Mouse (Mus musculus): Measurements from ENCODE around the gene Gnpat. TPM values are rescaled to one million over a fixed set of nuclear protein-coding genes. Genes with fewer than 3 reads are reported as not detected.

The Gnpat gene
- total and polyA plus RNA-seq, 3 experiments, result 74.3 to 637 (median 117) TPM

- H3K9me3 ChIP-seq (replicated peaks; ENCODE audit: insufficient read depth, low read length), result no peaks in the 10 kb centered on the region
- H3K27ac ChIP-seq (ENCODE audit: control insufficient read depth, low read depth, low read length), result no peak overlapping the region
- no peak overlapping the region for H3K4me3 ChIP-seq (ENCODE audit: control insufficient read depth in 1 of 2, insufficient read depth in 1 of 2, low read depth in 2 of 2, low read length in 2 of 2)
- no peaks in the 10 kb centered on the region for H3K27me3 ChIP-seq (ENCODE audit: control insufficient read depth in 1 of 2, insufficient read depth in 2 of 2, low read length in 2 of 2)
- H3K9ac ChIP-seq (ENCODE audit: control insufficient read depth, low read depth, low read length, poor library complexity, severe bottlenecking), result no peak overlapping the region
- H3K36me3 ChIP-seq (ENCODE audit: control insufficient read depth in 1 of 2, insufficient read depth in 2 of 2, low read length in 2 of 2), result peaks cover 0 to 3% of the 10 kb centered on the region in 2 experiments; a peak in 1 of 4 replicates
- no peak for DNase-seq (ENCODE audit: low read depth, low spot score)
- no peaks in the 10 kb centered on the region for H3K79me2 ChIP-seq (ENCODE audit: control insufficient read depth, insufficient read depth, low read length, poor library complexity)
- TF ChIP-seq POLR2AphosphoS2 (IDR thresholded peaks at IDR 0.05; ENCODE audit: low read length) (0 out of 2 replicates have a peak, but pooled peaks have one; percentile 56), UBTF (IDR thresholded peaks at IDR 0.05; ENCODE audit: borderline replicate concordance, insufficient read depth, low read depth, low read length) (no peak), POLR2A (IDR thresholded peaks at IDR 0.05; ENCODE audit: control insufficient read depth in 1 of 2, insufficient read depth in 1 of 2, low read depth in 1 of 2, low read length in 2 of 2, poor library complexity in 1 of 2) (no peak), MEF2A (IDR thresholded peaks at IDR 0.05; ENCODE audit: extremely low read depth, insufficient replicate concordance, low read depth, low read length, poor library complexity, severe bottlenecking) (no peak)
- H3K4me1 ChIP-seq (ENCODE audit: control insufficient read depth in 1 of 2, insufficient read depth in 2 of 2, low read length in 2 of 2), result no peaks in the 10 kb centered on the region
These were observed 26.6 kb upstream of the Gnpat start for GRCm38 (mm10) chr8:124836273-124836672.

GRCm38 (mm10) chr8:124836907-124837306, 25.9 kb upstream of the Gnpat start:
- no peaks in the 10 kb centered on the region for H3K79me2 ChIP-seq (ENCODE audit: control insufficient read depth, insufficient read depth, low read length, poor library complexity)
- H3K4me3 ChIP-seq (ENCODE audit: control insufficient read depth in 1 of 2, insufficient read depth in 1 of 2, low read depth in 2 of 2, low read length in 2 of 2), result no peak overlapping the region
- TF ChIP-seq SMC3 (IDR thresholded peaks at IDR 0.05; ENCODE audit: low read depth, low read length), result no peak
- TF ChIP-seq ELF1 (IDR thresholded peaks at IDR 0.05; ENCODE audit: low read depth, low read length), result no peak
- no peak for TF ChIP-seq ZNF384 (IDR thresholded peaks at IDR 0.05; ENCODE audit: low read depth, low read length)
- no peak for TF ChIP-seq MAZ (IDR thresholded peaks at IDR 0.05; ENCODE audit: low read depth, low read length)
- TF ChIP-seq MYB (IDR thresholded peaks at IDR 0.05; ENCODE audit: low read depth, low read length), result no peak
- no peak for TF ChIP-seq ETS1 (IDR thresholded peaks at IDR 0.05; ENCODE audit: low read depth, low read length)
- no peak for TF ChIP-seq RCOR1 (IDR thresholded peaks at IDR 0.05; ENCODE audit: low read depth, low read length)
- TF ChIP-seq TBP (IDR thresholded peaks at IDR 0.05; ENCODE audit: low read depth, low read length), result no peak
- no peak for TF ChIP-seq KAT2A (conservative IDR thresholded peaks at IDR 0.05; ENCODE audit: low read depth, low read length)
- no peaks in the 10 kb centered on the region for H3K4me1 ChIP-seq (ENCODE audit: control insufficient read depth in 1 of 2, insufficient read depth in 2 of 2, low read length in 2 of 2)
- H3K27me3 ChIP-seq (ENCODE audit: control insufficient read depth in 1 of 2, insufficient read depth in 2 of 2, low read length in 2 of 2), result no peaks in the 10 kb centered on the region
- no peak overlapping the region for H3K9ac ChIP-seq (ENCODE audit: control insufficient read depth, low read depth, low read length, poor library complexity, severe bottlenecking)
- H3K36me3 ChIP-seq (ENCODE audit: control insufficient read depth in 1 of 2, insufficient read depth in 2 of 2, low read length in 2 of 2), result peaks cover 0 to 3% of the 10 kb centered on the region in 2 experiments; a peak in 1 of 4 replicates
- no peak overlapping the region for H3K27ac ChIP-seq (ENCODE audit: control insufficient read depth, low read depth, low read length)
- no peaks in the 10 kb centered on the region for H3K9me3 ChIP-seq (replicated peaks; ENCODE audit: insufficient read depth, low read length)
- no peak for DNase-seq (ENCODE audit: low read depth, low spot score)

GRCm38 (mm10) chr8:124837956-124838355, 24.9 kb upstream of the Gnpat start:
- no peaks in the 10 kb centered on the region for H3K79me2 ChIP-seq (ENCODE audit: control insufficient read depth, insufficient read depth, low read length, poor library complexity)
- H3K27ac ChIP-seq (ENCODE audit: control insufficient read depth, low read depth, low read length), result no peak overlapping the region
- H3K4me1 ChIP-seq (ENCODE audit: control insufficient read depth in 1 of 2, insufficient read depth in 2 of 2, low read length in 2 of 2), result no peaks in the 10 kb centered on the region
- peaks cover 0 to 3% of the 10 kb centered on the region in 2 experiments; a peak in 1 of 4 replicates for H3K36me3 ChIP-seq (ENCODE audit: control insufficient read depth in 1 of 2, insufficient read depth in 2 of 2, low read length in 2 of 2)
- H3K27me3 ChIP-seq (ENCODE audit: control insufficient read depth in 1 of 2, insufficient read depth in 2 of 2, low read length in 2 of 2), result no peaks in the 10 kb centered on the region
- DNase-seq (ENCODE audit: low read depth, low spot score), result no peak
- H3K9ac ChIP-seq (ENCODE audit: control insufficient read depth, low read depth, low read length, poor library complexity, severe bottlenecking), result no peak overlapping the region
- H3K4me3 ChIP-seq (ENCODE audit: control insufficient read depth in 1 of 2, insufficient read depth in 1 of 2, low read depth in 2 of 2, low read length in 2 of 2), result no peak overlapping the region
- TF ChIP-seq RCOR1 (IDR thresholded peaks at IDR 0.05; ENCODE audit: low read depth, low read length) (no peak), SMC3 (IDR thresholded peaks at IDR 0.05; ENCODE audit: low read depth, low read length) (no peak), NRF1 (IDR thresholded peaks at IDR 0.05; ENCODE audit: insufficient read depth, low read depth, low read length, poor library complexity, severe bottlenecking) (no peak), TCF12 (IDR thresholded peaks at IDR 0.05; ENCODE audit: low read depth, low read length) (no peak), JUND (IDR thresholded peaks at IDR 0.05; ENCODE audit: low read depth, low read length) (no peak), ZKSCAN1 (IDR thresholded peaks at IDR 0.05; ENCODE audit: low read depth, low read length) (no peak), POLR2AphosphoS5 (IDR thresholded peaks at IDR 0.05; ENCODE audit: borderline replicate concordance, low read depth, low read length) (no peak), NELFE (IDR thresholded peaks at IDR 0.05; ENCODE audit: low read depth, low read length) (no peak)
- no peaks in the 10 kb centered on the region for H3K9me3 ChIP-seq (replicated peaks; ENCODE audit: insufficient read depth, low read length)

Data from MEL (cell line).